Mouse (Mus musculus): ENCODE data around the gene Sept8.

The Sept8 gene

GRCm38 (mm10) chr11:53496946-53497345 lies 22.1 kb upstream of the Sept8 start:
- DNase-seq, result no peak

GRCm38 (mm10) chr11:53500569-53500968 lies 18.5 kb upstream of the Sept8 start:
- DNase-seq, result peak; percentile 61

GRCm38 (mm10) chr11:53502039-53502765 lies 16.9 kb upstream of the Sept8 start:
- no peak for DNase-seq

GRCm38 (mm10) chr11:53503738-53504137 lies 15.3 kb upstream of the Sept8 start:
- DNase-seq, result no peak

- no peak for DNase-seq
These were observed 14.7 kb upstream of the Sept8 start for GRCm38 (mm10) chr11:53504376-53504775.

GRCm38 (mm10) chr11:53505026-53505663 lies 13.9 kb upstream of the Sept8 start:
- no peak for DNase-seq

- no peak for DNase-seq
These were observed 11.8 kb upstream of the Sept8 start for GRCm38 (mm10) chr11:53507098-53507805.

- peak; percentile 50 for DNase-seq
These were observed 10.9 kb upstream of the Sept8 start for GRCm38 (mm10) chr11:53508152-53508551.

GRCm38 (mm10) chr11:53508591-53508990 lies 10.5 kb upstream of the Sept8 start:
- DNase-seq, result no peak

- DNase-seq, result no peak
These were observed 8.7 kb upstream of the Sept8 start for GRCm38 (mm10) chr11:53510351-53510750.

- DNase-seq, result no peak
These were observed 2.1 kb upstream of the Sept8 start for GRCm38 (mm10) chr11:53516775-53517627.

- no peak for DNase-seq
These were observed 298 bp upstream of the Sept8 start for GRCm38 (mm10) chr11:53518759-53519158.

GRCm38 (mm10) chr11:53520122-53520978 lies 1.3 kb downstream of the Sept8 start:
- peak; percentile 67 for DNase-seq

- DNase-seq, result no peak
These were observed 2.2 kb downstream of the Sept8 start for GRCm38 (mm10) chr11:53521120-53521820.

- DNase-seq, result no peak
These were observed 2.7 kb downstream of the Sept8 start for GRCm38 (mm10) chr11:53521821-53522131.

GRCm38 (mm10) chr11:53522362-53522761 lies 3.3 kb downstream of the Sept8 start:
- no peak for DNase-seq

- no peak for DNase-seq
These were observed 3.9 kb downstream of the Sept8 start for GRCm38 (mm10) chr11:53522930-53523329.

GRCm38 (mm10) chr11:53523545-53524405 lies 4.7 kb downstream of the Sept8 start:
- DNase-seq, result no peak

GRCm38 (mm10) chr11:53524905-53525304 lies 5.8 kb downstream of the Sept8 start:
- DNase-seq, result peak; percentile 46

GRCm38 (mm10) chr11:53525461-53525860 lies 6.4 kb downstream of the Sept8 start:
- DNase-seq, result peak; percentile 61

All from lung, postnatal 14 days (tissue).